Mouse (Mus musculus) forebrain, embryonic 10.5 days (tissue): ENCODE results near the gene Smpx. TPM values are rescaled to one million over a fixed set of nuclear protein-coding genes. Genes with fewer than 3 reads are reported as not detected.

Experiments used
- DNase-seq: peaks from one replicate; pipeline ENCODE4 v3.0.0-alpha.2; 2017; ENCODE audit warnings: low spot score; ENCODE audit errors: extremely low spot score
- H3K27ac ChIP-seq: fragments of 300-500 bp; sonication (generic); 2 replicates; pipeline ENCODE4 v1.5.1; 2016; ENCODE audit warnings: mild to moderate bottlenecking
- H3K27me3 ChIP-seq: fragments of 300-500 bp; sonication (generic); 2 replicates; pipeline ENCODE4 v1.6.1; 2016; ENCODE audit warnings: mild to moderate bottlenecking; ENCODE audit not compliant: poor library complexity, severe bottlenecking
- H3K36me3 ChIP-seq: fragments of 300-500 bp; sonication (generic); replicated peaks from 2 replicates; pipeline ENCODE4 v1.6.1; 2016; ENCODE audit warnings: mild to moderate bottlenecking, moderate library complexity
- H3K4me1 ChIP-seq: fragments of 300-500 bp; sonication (generic); 2 replicates; pipeline ENCODE4 v1.6.1; 2016
- H3K4me3 ChIP-seq: fragments of 300-500 bp; sonication (generic); 2 replicates; pipeline ENCODE4 v1.5.1; 2016; ENCODE audit warnings: mild to moderate bottlenecking, moderate library complexity
- H3K9me3 ChIP-seq: fragments of 300-500 bp; sonication (generic); 2 replicates; pipeline ENCODE4 v1.6.1; 2016; ENCODE audit warnings: mild to moderate bottlenecking, moderate library complexity
- WGBS: fragments of 180-500 bp; shearing (Covaris S2); methylation state at CpG from one replicate; pipeline ENCODE4 v1.1.7; 2016; 5-methylcytosine and 5-hydroxymethylcytosine counted together
- polyA plus RNA-seq: library from polyadenylated mRNA; unstranded; fragments of >200 nt; fragmentation: Nextera tagmentation; extraction: Ambion mirVana; gene quantifications from 2 replicates; pipeline ENCODE4 v1.2.1, GENCODE M21; 2016

Gene Smpx
- polyA plus RNA-seq = not detected in 2 replicates

- Histone ChIP-seq H3K9me3 (no peaks in the 10 kb centered on the region), H3K27me3 (peaks cover 60% of the 10 kb centered on the region), H3K27ac (no peak within 1 kb of the TSS), H3K36me3 (no peaks in the 10 kb centered on the region), H3K4me1 (no peaks in the 10 kb centered on the region), H3K4me3 (no peak within 1 kb of the TSS)
- no peak for DNase-seq
- WGBS = 59% methylated on average over 8 of the region's 8 CpGs
Measured at GRCm38 (mm10) chrX:157698862-157699261, at the start of gene Smpx. Gene Smpx (plus strand): TSS chrX:157698910.

- H3K4me1 ChIP-seq = no peaks in the 10 kb centered on the region
- H3K4me3 ChIP-seq = no peak overlapping the region
- H3K27me3 ChIP-seq = no peaks in the 10 kb centered on the region; the same call in 1 of the 2 replicates
- no peaks in the 10 kb centered on the region for H3K36me3 ChIP-seq
- no peak for DNase-seq
- no peaks in the 10 kb centered on the region for H3K9me3 ChIP-seq
- H3K27ac ChIP-seq = no peak overlapping the region
Measured at GRCm38 (mm10) chrX:157655047-157655446, 43.7 kb upstream of the Smpx start.

- no peaks in the 10 kb centered on the region for H3K36me3 ChIP-seq
- H3K4me1 ChIP-seq = no peaks in the 10 kb centered on the region
- H3K9me3 ChIP-seq = no peaks in the 10 kb centered on the region
- no peak overlapping the region for H3K4me3 ChIP-seq
- H3K27me3 ChIP-seq = no peaks in the 10 kb centered on the region; the same call in 1 of the 2 replicates
- DNase-seq = no peak
- H3K27ac ChIP-seq = no peak overlapping the region
Measured at GRCm38 (mm10) chrX:157657356-157657755, 41.4 kb upstream of the Smpx start.

GRCm38 (mm10) chrX:157671820-157672219 is 26.9 kb upstream of the Smpx start:
- Histone ChIP-seq H3K27me3 (peaks cover 3% of the 10 kb centered on the region; the same call in 1 of the 2 replicates), H3K9me3 (no peaks in the 10 kb centered on the region), H3K4me1 (no peaks in the 10 kb centered on the region), H3K4me3 (no peak overlapping the region), H3K27ac (no peak overlapping the region), H3K36me3 (no peaks in the 10 kb centered on the region)
- WGBS = 83% methylated on average over 2 of the region's 2 CpGs
- no peak for DNase-seq

GRCm38 (mm10) chrX:157674667-157675350 is 23.9 kb upstream of the Smpx start:
- DNase-seq = no peak
- Histone ChIP-seq H3K4me3 (no peak overlapping the region), H3K9me3 (no peaks in the 10 kb centered on the region), H3K27me3 (peaks cover 3% of the 10 kb centered on the region; the same call in 1 of the 2 replicates), H3K27ac (no peak overlapping the region), H3K4me1 (no peaks in the 10 kb centered on the region), H3K36me3 (no peaks in the 10 kb centered on the region)
- WGBS = 81% methylated on average over 3 of the region's 3 CpGs

GRCm38 (mm10) chrX:157691186-157691585 is 7.5 kb upstream of the Smpx start:
- no peak overlapping the region for H3K27ac ChIP-seq
- no peak overlapping the region for H3K4me3 ChIP-seq
- H3K27me3 ChIP-seq = 0 out of 2 replicates have a peak, but pooled peaks cover 13% of the 10 kb centered on the region
- H3K4me1 ChIP-seq = no peaks in the 10 kb centered on the region
- no peaks in the 10 kb centered on the region for H3K36me3 ChIP-seq
- 81% methylated on average over 4 of the region's 4 CpGs for WGBS
- no peaks in the 10 kb centered on the region for H3K9me3 ChIP-seq
- no peak for DNase-seq

- Histone ChIP-seq H3K9me3 (no peaks in the 10 kb centered on the region), H3K27ac (no peak overlapping the region), H3K4me1 (no peaks in the 10 kb centered on the region), H3K36me3 (no peaks in the 10 kb centered on the region), H3K27me3 (peaks cover 61% of the 10 kb centered on the region), H3K4me3 (no peak overlapping the region)
- DNase-seq = no peak
- WGBS = 78% methylated on average over 5 of the region's 5 CpGs
Measured at GRCm38 (mm10) chrX:157697591-157698135, 1.0 kb upstream of the Smpx start.

GRCm38 (mm10) chrX:157707236-157707635 is 8.5 kb downstream of the Smpx start:
- Histone ChIP-seq H3K4me3 (no peak overlapping the region), H3K36me3 (no peaks in the 10 kb centered on the region), H3K27ac (no peak overlapping the region), H3K27me3 (peaks cover 38% of the 10 kb centered on the region), H3K9me3 (no peaks in the 10 kb centered on the region), H3K4me1 (no peaks in the 10 kb centered on the region)
- no peak for DNase-seq
- 88% methylated on average over 2 of the region's 2 CpGs for WGBS

GRCm38 (mm10) chrX:157708616-157709280 is 10.0 kb downstream of the Smpx start:
- Histone ChIP-seq H3K9me3 (no peaks in the 10 kb centered on the region), H3K4me3 (no peak overlapping the region), H3K4me1 (no peaks in the 10 kb centered on the region), H3K27me3 (peaks cover 34% of the 10 kb centered on the region), H3K36me3 (no peaks in the 10 kb centered on the region), H3K27ac (no peak overlapping the region)
- no peak for DNase-seq
- WGBS = 84% methylated on average over 4 of the region's 4 CpGs

- Histone ChIP-seq H3K36me3 (no peaks in the 10 kb centered on the region), H3K4me1 (no peaks in the 10 kb centered on the region), H3K4me3 (no peak overlapping the region), H3K27me3 (peaks cover 85% of the 10 kb centered on the region), H3K27ac (no peak overlapping the region), H3K9me3 (no peaks in the 10 kb centered on the region)
- 64% methylated on average over 3 of the region's 3 CpGs for WGBS
- DNase-seq = no peak
Measured at GRCm38 (mm10) chrX:157719907-157720306, 21.2 kb downstream of the Smpx start.

- no peaks in the 10 kb centered on the region for H3K36me3 ChIP-seq
- no peak for DNase-seq
- H3K9me3 ChIP-seq = no peaks in the 10 kb centered on the region
- H3K4me1 ChIP-seq = peaks cover 10% of the 10 kb centered on the region
- H3K4me3 ChIP-seq = no peak overlapping the region
- no peak overlapping the region for H3K27ac ChIP-seq
- 48% methylated on average over 7 of the region's 7 CpGs for WGBS
- H3K27me3 ChIP-seq = peaks cover 75% of the 10 kb centered on the region
Measured at GRCm38 (mm10) chrX:157730622-157731341, 32.1 kb downstream of the Smpx start.

GRCm38 (mm10) chrX:157731658-157732314 is 33.1 kb downstream of the Smpx start:
- DNase-seq = peak; percentile 66
- H3K36me3 ChIP-seq = no peaks in the 10 kb centered on the region
- H3K9me3 ChIP-seq = no peaks in the 10 kb centered on the region
- no peak overlapping the region for H3K27ac ChIP-seq
- peaks cover 78% of the 10 kb centered on the region for H3K27me3 ChIP-seq
- peaks cover 10% of the 10 kb centered on the region for H3K4me1 ChIP-seq
- 31% methylated on average over 9 of the region's 9 CpGs for WGBS
- H3K4me3 ChIP-seq = no peak overlapping the region
